Mouse (Mus musculus): ENCODE measurements at regions not wholly inside any gene's neighbourhood (a gene's known extent, or its start where the extent isn't known, plus 50 kb on each side); places are given as distances from the start of the nearest gene placed in this dataset.
A peak's percentile ranks its signal among the peaks of the same experiment; 100 is the strongest.

DNA sequence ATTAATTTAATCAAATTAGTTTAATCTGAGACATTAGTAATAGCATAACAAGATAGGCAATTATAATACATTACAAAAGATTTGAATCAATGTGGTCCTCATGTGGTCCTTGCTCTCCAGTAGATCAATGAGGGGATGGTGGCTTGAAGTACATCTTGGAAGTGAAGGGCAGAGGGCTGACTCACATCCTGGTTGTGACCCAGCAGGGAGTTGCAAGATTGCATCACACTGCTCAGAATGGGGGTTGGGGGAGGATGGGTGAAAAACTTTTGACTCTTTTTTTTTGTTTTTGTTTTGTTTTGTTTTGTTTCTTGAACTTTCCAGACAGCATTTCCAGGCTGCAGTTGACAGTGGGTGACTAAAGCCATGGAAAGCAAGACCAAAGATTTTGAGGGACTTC, 191.1 kb upstream of the Dio3 start:
- no peaks in the 10 kb centered on the region for H3K9me3 ChIP-seq
- H3K36me3 ChIP-seq (replicated peaks) = no peaks in the 10 kb centered on the region
- H3K27me3 ChIP-seq (ENCODE audit: poor library complexity, severe bottlenecking) = no peaks in the 10 kb centered on the region
- DNase-seq (ENCODE audit: extremely low spot score, low spot score) = no peak
- H3K27ac ChIP-seq = no peak overlapping the region
- peaks cover 8% of the 10 kb centered on the region for H3K4me1 ChIP-seq
- no peak overlapping the region for H3K4me3 ChIP-seq

DNA sequence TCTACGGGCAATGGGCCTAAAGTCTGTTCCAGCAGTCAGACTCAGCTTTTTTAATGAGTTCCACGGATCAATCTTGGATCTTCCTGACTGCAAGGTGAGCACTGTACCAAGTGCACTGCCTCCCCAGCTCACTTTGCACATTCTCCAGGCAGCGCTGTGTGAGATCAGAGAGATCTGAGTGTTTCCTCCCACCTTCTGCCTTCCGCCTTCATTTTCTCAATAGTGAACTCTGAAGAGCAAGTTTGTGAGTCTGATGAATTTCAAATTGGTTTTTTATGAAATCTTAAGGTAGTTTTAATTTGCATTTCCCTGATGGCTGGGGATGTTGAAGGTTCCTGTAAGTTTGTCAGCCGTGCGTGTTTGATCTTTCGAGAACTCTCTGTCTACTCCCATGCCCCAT, 176.7 kb upstream of the Dio3 start:
- 90% methylated on average over 7 of the region's 7 CpGs for WGBS
- H3K27ac ChIP-seq = no peak overlapping the region
- peaks cover 8% of the 10 kb centered on the region; the same call in 1 of the 2 replicates for H3K9me3 ChIP-seq
- no peak overlapping the region for H3K4me3 ChIP-seq
- H3K36me3 ChIP-seq (replicated peaks) = no peaks in the 10 kb centered on the region
- H3K27me3 ChIP-seq (ENCODE audit: poor library complexity, severe bottlenecking) = no peaks in the 10 kb centered on the region
- H3K4me1 ChIP-seq = no peaks in the 10 kb centered on the region
- no peak for DNase-seq (ENCODE audit: extremely low spot score, low spot score)

DNA sequence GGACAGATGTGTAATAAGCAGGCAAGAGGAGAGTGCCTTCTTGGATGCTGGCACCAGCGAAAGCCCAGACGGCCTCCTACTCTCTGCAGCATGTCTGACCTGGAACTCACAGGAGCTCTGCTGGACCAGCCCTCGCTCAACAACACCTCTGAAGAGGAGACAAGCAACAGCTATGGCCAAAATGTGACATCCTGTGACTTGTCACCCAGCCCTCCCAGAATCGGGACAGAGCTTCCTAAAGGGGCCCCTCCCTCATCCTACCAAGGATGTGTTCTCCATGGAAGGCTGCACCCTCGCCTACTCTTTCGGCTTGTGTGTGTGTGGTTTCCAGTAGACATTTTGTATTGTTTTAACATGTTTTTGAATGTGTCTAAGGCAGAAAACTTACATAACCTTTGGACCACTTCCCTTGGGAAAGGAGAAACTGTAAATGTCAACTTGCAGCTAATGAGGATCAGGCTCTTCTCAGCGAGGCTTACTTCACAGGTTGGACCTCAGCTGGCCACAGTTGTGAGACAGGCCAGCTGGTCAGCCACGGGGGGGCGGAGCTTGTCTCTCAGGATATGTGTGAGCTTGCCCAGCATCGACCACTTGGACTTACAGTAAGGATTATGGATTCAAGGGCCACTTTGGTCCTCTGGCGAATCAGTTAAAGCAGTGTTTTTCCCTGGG, 166.7 kb upstream of the Dio3 start:
- Histone ChIP-seq H3K9me3 (no peaks in the 10 kb centered on the region), H3K4me3 (no peak overlapping the region), H3K4me1 (0 out of 2 replicates have a peak, but pooled peaks cover 5% of the 10 kb centered on the region), H3K27me3 (ENCODE audit: poor library complexity, severe bottlenecking) (no peaks in the 10 kb centered on the region), H3K27ac (no peak overlapping the region), H3K36me3 (replicated peaks) (no peaks in the 10 kb centered on the region)
- no peak for DNase-seq (ENCODE audit: extremely low spot score, low spot score)
- 84% methylated on average over 11 of the region's 11 CpGs for WGBS

DNA sequence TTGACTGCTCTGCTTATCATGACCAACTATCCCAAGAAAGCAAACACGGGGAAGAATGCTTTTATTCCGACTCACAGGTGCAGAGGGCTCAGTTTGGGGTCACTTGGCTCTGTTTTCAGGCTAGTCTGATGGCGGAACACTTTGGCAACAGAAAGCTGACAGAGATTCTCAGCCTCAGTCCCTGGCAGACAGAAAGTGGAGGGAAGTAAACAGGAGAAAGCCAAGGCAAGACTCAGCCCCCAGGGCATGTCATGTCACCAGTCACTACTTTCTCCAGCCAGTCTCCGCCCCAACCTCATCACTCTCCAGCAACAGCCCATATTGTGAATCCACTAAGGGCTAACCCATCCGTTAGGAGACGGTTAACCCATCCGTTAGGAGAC, 166.2 kb upstream of the Dio3 start:
- Histone ChIP-seq H3K9me3 (no peaks in the 10 kb centered on the region), H3K4me3 (no peak overlapping the region), H3K4me1 (0 out of 2 replicates have a peak, but pooled peaks cover 5% of the 10 kb centered on the region), H3K36me3 (replicated peaks) (no peaks in the 10 kb centered on the region), H3K27me3 (ENCODE audit: poor library complexity, severe bottlenecking) (no peaks in the 10 kb centered on the region), H3K27ac (no peak overlapping the region)
- no peak for DNase-seq (ENCODE audit: extremely low spot score, low spot score)
- WGBS = 91% methylated on average over 7 of the region's 7 CpGs

DNA sequence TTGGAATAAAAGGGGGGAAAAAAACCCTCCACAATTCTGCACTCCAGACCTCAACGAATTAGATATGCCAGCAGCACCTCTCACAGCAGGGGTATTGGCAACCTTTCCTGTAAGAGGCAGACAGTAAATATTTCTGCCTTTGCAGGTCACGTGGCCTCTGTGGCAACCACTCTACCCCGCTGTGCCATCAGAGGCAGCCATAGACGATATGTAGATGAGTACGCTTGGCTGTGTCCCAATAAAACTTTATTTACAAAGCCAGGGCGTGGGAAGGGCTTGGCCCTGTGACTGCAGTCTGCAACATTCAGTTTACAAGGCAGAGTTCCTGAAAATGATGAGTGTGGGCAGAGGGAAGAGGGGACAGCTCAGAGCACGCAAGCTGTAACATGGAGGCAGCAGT, 158.7 kb upstream of the Dio3 start:
- Histone ChIP-seq H3K4me1 (0 out of 2 replicates have a peak, but pooled peaks cover 2% of the 10 kb centered on the region), H3K4me3 (no peak overlapping the region), H3K9me3 (no peaks in the 10 kb centered on the region), H3K36me3 (replicated peaks) (no peaks in the 10 kb centered on the region), H3K27ac (no peak overlapping the region), H3K27me3 (ENCODE audit: poor library complexity, severe bottlenecking) (peaks cover 6% of the 10 kb centered on the region; the same call in 1 of the 2 replicates)
- WGBS = 83% methylated on average over 7 of the region's 7 CpGs
- DNase-seq (ENCODE audit: extremely low spot score, low spot score) = no peak

DNA sequence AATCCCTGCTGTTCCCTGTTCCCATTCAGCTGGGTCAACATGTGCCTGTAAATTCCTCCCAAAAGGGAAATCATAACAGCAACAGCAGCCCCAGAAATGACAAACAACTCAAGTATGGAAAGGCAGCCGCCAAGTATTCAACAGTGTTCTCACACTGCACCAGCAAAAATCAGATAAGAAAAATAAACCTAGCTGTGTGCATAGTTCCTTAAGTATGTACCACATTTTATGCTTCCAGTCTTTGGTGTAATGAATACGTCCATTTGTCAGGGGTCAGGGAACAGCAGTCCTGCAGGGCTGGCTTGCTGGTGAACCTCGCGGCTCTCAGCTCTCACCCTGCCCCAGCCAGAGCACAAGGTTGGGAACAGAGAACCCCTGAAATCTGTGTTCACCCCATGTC, 155.9 kb upstream of the Dio3 start:
- Histone ChIP-seq H3K9me3 (no peaks in the 10 kb centered on the region), H3K27me3 (ENCODE audit: poor library complexity, severe bottlenecking) (peaks cover 8% of the 10 kb centered on the region; the same call in 1 of the 2 replicates), H3K36me3 (replicated peaks) (no peaks in the 10 kb centered on the region), H3K4me3 (no peak overlapping the region), H3K27ac (no peak overlapping the region), H3K4me1 (0 out of 2 replicates have a peak, but pooled peaks cover 5% of the 10 kb centered on the region)
- no peak for DNase-seq (ENCODE audit: extremely low spot score, low spot score)
- 91% methylated on average over 4 of the region's 4 CpGs for WGBS

DNA sequence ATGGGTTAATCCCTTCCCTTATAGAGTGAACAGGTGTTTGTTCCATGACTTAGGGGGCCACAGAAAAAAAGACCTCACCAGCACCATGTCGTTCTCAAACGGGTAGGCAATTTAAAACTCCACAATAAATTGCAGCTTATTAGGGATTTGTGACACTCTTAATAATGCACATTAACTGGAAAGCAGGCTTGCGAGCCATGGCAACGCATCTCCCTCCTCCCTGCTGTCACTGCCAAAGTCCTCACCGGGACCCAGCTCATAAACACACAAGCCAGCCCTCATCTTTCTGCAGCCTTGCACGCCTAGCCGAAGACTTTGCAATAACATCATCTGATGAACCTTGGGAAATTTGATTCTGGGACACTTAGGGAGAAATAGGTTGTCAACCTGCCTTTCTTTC, 152.3 kb upstream of the Dio3 start:
- DNase-seq (ENCODE audit: extremely low spot score, low spot score) = no peak
- no peak overlapping the region for H3K4me3 ChIP-seq
- 0 out of 2 replicates have a peak, but pooled peaks cover 5% of the 10 kb centered on the region for H3K4me1 ChIP-seq
- 64% methylated on average over 7 of the region's 7 CpGs for WGBS
- H3K27ac ChIP-seq = no peak overlapping the region
- H3K36me3 ChIP-seq (replicated peaks) = no peaks in the 10 kb centered on the region
- H3K9me3 ChIP-seq = no peaks in the 10 kb centered on the region
- peaks cover 8% of the 10 kb centered on the region; the same call in 1 of the 2 replicates for H3K27me3 ChIP-seq (ENCODE audit: poor library complexity, severe bottlenecking)

DNA sequence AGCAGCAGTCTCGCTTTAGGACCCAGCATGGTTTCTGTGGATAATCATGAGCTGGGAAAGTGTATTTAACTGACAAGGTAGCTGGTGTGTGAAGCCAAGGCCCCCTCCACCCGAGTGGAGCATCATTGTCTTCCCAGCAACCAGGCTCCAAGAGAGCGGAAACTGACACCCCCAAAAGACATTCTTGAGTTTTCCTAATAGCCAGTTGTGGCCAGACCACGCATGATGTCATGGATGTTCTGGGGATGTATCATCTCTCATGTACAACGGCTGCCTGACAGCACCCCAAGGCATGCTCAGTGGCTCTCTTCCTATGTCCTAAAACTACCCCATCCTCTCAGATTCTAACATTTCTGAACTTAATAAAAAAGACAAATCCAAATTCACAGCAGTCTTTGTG, 133.5 kb upstream of the Dio3 start:
- Histone ChIP-seq H3K4me3 (no peak overlapping the region), H3K4me1 (peaks cover 6% of the 10 kb centered on the region), H3K9me3 (peaks cover 5% of the 10 kb centered on the region; the same call in 1 of the 2 replicates), H3K27me3 (ENCODE audit: poor library complexity, severe bottlenecking) (no peaks in the 10 kb centered on the region), H3K27ac (no peak overlapping the region), H3K36me3 (replicated peaks) (no peaks in the 10 kb centered on the region)
- DNase-seq (ENCODE audit: extremely low spot score, low spot score) = no peak
- 80% methylated on average over 5 of the region's 5 CpGs for WGBS

DNA sequence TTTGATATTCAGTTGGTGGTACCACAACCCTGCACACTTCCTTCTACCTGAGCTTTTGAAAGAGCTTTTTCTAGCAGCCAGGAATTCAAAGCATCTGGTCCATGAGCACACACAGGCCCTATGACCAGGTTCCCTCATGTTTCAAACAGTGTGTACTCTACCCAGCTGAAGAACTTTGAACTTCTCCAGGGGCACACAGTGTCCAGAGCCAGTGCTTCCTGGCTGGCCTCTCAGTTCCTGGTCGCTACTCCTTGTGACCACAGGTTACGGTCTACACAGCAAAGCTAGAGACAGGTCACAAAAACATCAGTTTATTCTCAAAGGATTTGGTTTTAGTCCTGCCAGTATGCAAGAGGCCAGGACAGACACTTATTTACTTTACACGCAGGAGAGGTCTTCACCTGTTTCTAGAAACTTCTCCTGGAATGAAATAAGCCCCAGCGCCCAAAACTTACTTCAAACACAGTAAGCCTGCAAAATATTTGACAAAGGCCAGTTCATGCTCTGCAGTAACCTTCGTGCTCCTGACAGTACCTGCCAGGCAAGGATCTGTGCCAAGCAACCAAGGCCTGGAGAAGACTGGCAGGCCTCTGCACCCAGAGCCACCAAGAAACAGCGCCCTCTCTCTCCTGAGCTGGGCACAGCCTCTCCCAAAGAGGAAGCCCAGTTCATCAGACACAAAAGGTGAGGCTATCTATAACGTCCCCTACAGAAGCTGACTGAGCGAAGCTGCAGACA, 124.5 kb upstream of the Dio3 start:
- no peak for DNase-seq (ENCODE audit: extremely low spot score, low spot score)
- WGBS = 92% methylated on average over 8 of the region's 8 CpGs
- Histone ChIP-seq H3K9me3 (peaks cover 4% of the 10 kb centered on the region; the same call in 1 of the 2 replicates), H3K4me3 (no peak overlapping the region), H3K27me3 (ENCODE audit: poor library complexity, severe bottlenecking) (no peaks in the 10 kb centered on the region), H3K36me3 (replicated peaks) (no peaks in the 10 kb centered on the region), H3K27ac (0 out of 2 replicates have a peak overlapping the region, but pooled peaks have one; percentile 31), H3K4me1 (peaks cover 35% of the 10 kb centered on the region)

DNA sequence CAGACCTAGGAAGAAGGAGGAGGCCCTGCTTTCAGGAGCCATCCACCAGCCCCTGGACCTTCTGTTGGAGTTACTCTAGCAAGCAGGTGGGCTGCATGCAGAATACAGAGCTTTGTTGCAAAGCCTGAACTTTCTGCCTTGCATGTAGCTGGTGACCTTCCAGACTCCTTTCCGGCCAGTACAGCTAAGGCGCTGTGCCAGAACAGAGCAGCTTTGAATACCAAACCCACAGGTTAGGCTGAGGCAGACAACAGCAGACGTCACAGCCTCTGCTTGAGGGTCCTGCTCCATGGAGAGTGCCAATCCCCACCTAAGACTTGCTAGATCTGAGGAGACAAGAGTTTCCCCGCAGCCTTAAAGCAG, 123.9 kb upstream of the Dio3 start:
- Histone ChIP-seq H3K9me3 (no peaks in the 10 kb centered on the region), H3K27ac (peak overlapping the region; percentile 31), H3K4me3 (no peak overlapping the region), H3K27me3 (ENCODE audit: poor library complexity, severe bottlenecking) (no peaks in the 10 kb centered on the region), H3K4me1 (peaks cover 35% of the 10 kb centered on the region), H3K36me3 (replicated peaks) (no peaks in the 10 kb centered on the region)
- 84% methylated on average over 4 of the region's 4 CpGs for whole genome bisulfite sequencing
- DNase-seq (ENCODE audit: extremely low spot score, low spot score) = no peak

DNA sequence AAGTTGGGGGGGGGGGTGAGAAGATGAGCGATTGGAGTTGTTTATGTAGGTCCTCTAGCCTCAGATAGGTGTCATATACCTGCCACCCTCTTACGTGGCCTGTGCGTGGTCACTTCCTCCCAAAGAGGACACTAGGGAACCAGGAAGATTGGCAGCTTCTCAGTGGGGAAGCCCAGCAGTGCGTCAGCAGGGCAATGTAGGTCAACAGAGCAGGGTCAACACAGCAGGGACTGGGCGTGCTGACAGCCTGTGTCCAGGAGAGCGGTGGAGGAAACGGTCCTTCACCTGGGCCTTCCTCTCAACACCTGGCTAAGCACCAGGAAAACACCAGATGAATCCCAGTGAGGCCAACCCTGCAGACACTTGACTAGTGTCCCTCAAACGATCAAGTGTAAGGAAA, 122.4 kb upstream of the Dio3 start:
- Histone ChIP-seq H3K4me1 (peaks cover 37% of the 10 kb centered on the region), H3K27ac (no peak overlapping the region), H3K27me3 (ENCODE audit: poor library complexity, severe bottlenecking) (no peaks in the 10 kb centered on the region), H3K36me3 (replicated peaks) (no peaks in the 10 kb centered on the region), H3K4me3 (no peak overlapping the region), H3K9me3 (no peaks in the 10 kb centered on the region)
- WGBS = 46% methylated on average over 8 of the region's 8 CpGs
- DNase-seq (ENCODE audit: extremely low spot score, low spot score) = no peak

DNA sequence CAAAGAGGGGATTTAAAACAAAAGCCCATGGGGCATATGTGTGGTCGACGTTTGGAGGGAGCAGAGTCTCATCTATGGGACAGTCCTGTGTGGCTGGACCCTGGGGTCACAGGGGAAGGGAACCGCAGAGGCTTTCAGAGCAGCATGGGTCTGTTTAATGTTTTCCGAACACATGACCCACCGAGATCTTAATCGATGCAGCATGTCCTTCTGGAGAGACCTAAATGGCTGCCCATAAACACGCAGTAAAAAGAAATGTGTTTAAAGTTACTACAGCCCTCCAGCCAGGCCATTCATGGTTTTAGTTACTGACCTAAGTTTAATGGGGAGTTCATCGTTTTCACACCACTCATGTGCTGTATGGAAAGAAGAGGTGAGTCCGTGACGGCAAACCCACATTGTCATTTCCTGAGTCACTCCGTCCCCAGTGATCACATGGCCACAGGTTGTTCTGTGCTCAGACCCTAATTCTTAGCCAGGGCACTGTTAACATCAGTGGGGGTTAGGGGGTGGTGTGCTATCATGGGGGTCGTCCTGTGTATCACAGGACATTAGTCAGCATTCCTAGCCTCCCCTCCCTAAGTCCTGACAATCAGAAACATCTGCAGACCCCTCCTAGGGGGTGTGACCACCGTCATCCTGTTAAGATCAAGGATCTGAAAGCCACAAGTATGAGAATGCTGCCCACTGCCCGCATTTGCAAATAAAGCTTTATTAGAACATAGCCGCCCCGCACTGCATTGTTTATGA, 120.7 kb upstream of the Dio3 start:
- H3K36me3 ChIP-seq (replicated peaks) = no peaks in the 10 kb centered on the region
- H3K27ac ChIP-seq = 0 out of 2 replicates have a peak overlapping the region, but pooled peaks have one; percentile 35
- H3K4me3 ChIP-seq = no peak overlapping the region
- WGBS = 77% methylated on average over 16 of the region's 16 CpGs
- peak; percentile 19 for DNase-seq (ENCODE audit: extremely low spot score, low spot score)
- H3K9me3 ChIP-seq = no peaks in the 10 kb centered on the region
- H3K27me3 ChIP-seq (ENCODE audit: poor library complexity, severe bottlenecking) = no peaks in the 10 kb centered on the region
- peaks cover 40% of the 10 kb centered on the region for H3K4me1 ChIP-seq

DNA sequence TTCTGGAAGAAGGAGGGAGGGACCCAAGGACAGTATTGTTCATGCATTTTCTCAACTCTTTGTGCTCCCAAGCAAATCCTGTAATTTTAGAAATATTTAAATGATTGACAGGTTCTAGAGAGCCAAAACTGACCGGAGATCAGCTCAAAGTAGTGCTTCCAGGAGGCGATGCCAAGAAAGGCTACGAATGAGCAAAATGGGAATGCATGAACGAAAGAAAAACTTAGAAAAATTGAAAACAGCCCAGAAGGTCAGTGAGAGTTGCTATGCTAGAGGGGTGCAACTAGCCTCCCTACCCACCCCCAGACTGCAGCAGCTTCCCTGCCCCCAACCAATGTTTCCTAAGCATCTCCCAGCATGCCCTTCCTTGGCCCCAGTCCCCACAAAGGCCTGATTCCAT, 117.6 kb upstream of the Dio3 start:
- H3K27me3 ChIP-seq (ENCODE audit: poor library complexity, severe bottlenecking) = no peaks in the 10 kb centered on the region
- H3K9me3 ChIP-seq = no peaks in the 10 kb centered on the region
- no peaks in the 10 kb centered on the region for H3K36me3 ChIP-seq (replicated peaks)
- H3K27ac ChIP-seq = no peak overlapping the region
- WGBS = 95% methylated on average over 4 of the region's 4 CpGs
- no peak overlapping the region for H3K4me3 ChIP-seq
- DNase-seq (ENCODE audit: extremely low spot score, low spot score) = no peak
- H3K4me1 ChIP-seq = peaks cover 24% of the 10 kb centered on the region

All from forebrain, embryonic 10.5 days (tissue).